11 mouse cellular contexts compared by ENCODE assay signal in genomic region chr5:131680127-131680845, GRCm38 (mm10).
DNase-seq lines count a peak whose midpoint lies in the region; ATAC-seq lines count a peak whose summit lies in the region.
"Had no signal": no experiment of that assay in that cellular context is flagged by ENCODE, and none has a peak within 500 bp of the region (broad histone marks: within the 10 kb centered on the region; RNA-seq: fewer than 3 reads in every experiment).

No protein-coding gene starts in this region.

- peaks cover 8% of the 10 kb centered on the region for H3K4me1 ChIP-seq in hindbrain, embryonic 11.5 days (replicated peaks; ENCODE audit: control insufficient read depth, insufficient read depth, low read length)
- H3K4me1 ChIP-seq: lung, embryonic 15.5 days had no signal

- peak; percentile 81 for ATAC-seq in hindbrain, embryonic 11.5 days (ENCODE audit: low FRiP score)

- no peak overlapping the region for H3K4me2 ChIP-seq in hindbrain, embryonic 11.5 days (replicated peaks; ENCODE audit: low read depth, low read length)
- H3K4me2 ChIP-seq: heart, embryonic 11.5 days; lung, embryonic 15.5 days had no signal

- H3K36me3 ChIP-seq in hindbrain, embryonic 11.5 days (ENCODE audit: control insufficient read depth, insufficient read depth, low read length), result no peaks in the 10 kb centered on the region
- H3K36me3 ChIP-seq: lung, embryonic 15.5 days had no signal

- no peaks in the 10 kb centered on the region for H3K9me3 ChIP-seq in hindbrain, embryonic 11.5 days (ENCODE audit: control insufficient read depth, low read length)
- H3K9me3 ChIP-seq: lung, embryonic 15.5 days had no signal

- 45% methylated on average over 12 of the region's 12 CpGs for WGBS in hindbrain, embryonic 11.5 days

- DNase-seq in left cerebral cortex, adult 18-20 months (ENCODE audit: low spot score in 2 of 2), result peak; percentile 42 to 67
- no peak for DNase-seq in left cerebral cortex, adult 11 months (ENCODE audit: low spot score)
- DNase-seq in hindbrain, embryonic 11.5 days (ENCODE audit: low spot score), result peak; percentile 68
- peak; percentile 42 to 69 for DNase-seq in left cerebral cortex, postnatal 25 days (ENCODE audit: low spot score in 2 of 2)
- peak; percentile 59 for DNase-seq in right cerebral cortex, postnatal 25 days
- DNase-seq in thymus, postnatal 0 days (ENCODE audit: low spot score), result no peak
- no peak for DNase-seq in adrenal gland, adult 18-20 months (ENCODE audit: low spot score in 2 of 2)
- DNase-seq in heart, postnatal 10 days, result no peak
- DNase-seq: cerebellum, postnatal 36 days had no signal

- H3K27ac ChIP-seq in hindbrain, embryonic 11.5 days (ENCODE audit: low read depth, low read length), result peak overlapping the region; percentile 58; the same call in 1 of the 2 replicates
- H3K27ac ChIP-seq: lung, embryonic 15.5 days had no signal

- no peaks in the 10 kb centered on the region for H3K27me3 ChIP-seq in hindbrain, embryonic 11.5 days (ENCODE audit: control insufficient read depth, insufficient read depth, low read length)
- H3K27me3 ChIP-seq: lung, embryonic 15.5 days had no signal

- intact Hi-C loops in left cerebral cortex, postnatal 25 days (cut with DNase I), result no loop called here
- intact Hi-C loops in heart, postnatal 10 days (cut with DNase I), result no loop called here

- H3K9ac ChIP-seq in hindbrain, embryonic 11.5 days (ENCODE audit: low read depth, low read length), result no peak overlapping the region
- H3K9ac ChIP-seq: lung, embryonic 15.5 days had no signal

- no peak overlapping the region for H3K4me3 ChIP-seq in hindbrain, embryonic 11.5 days (ENCODE audit: low read depth, low read length)
- H3K4me3 ChIP-seq: lung, embryonic 15.5 days had no signal

Comparison
In these comparisons a context has a peak if more than half of its experiments do, and no peak if none do; other contexts are left out.
1. DNase-seq: peak in left cerebral cortex, adult 18-20 months (2 of 2), hindbrain, embryonic 11.5 days (single experiment), left cerebral cortex, postnatal 25 days (2 of 2) and right cerebral cortex, postnatal 25 days (single experiment); none in left cerebral cortex, adult 11 months (single experiment), thymus, postnatal 0 days (single experiment), adrenal gland, adult 18-20 months (0 of 2) and heart, postnatal 10 days (0 of 2).